Mouse (Mus musculus) embryonic facial prominence, embryonic 14.5 days (tissue): Measurements from ENCODE around the gene Zmym4. TPM values are rescaled to one million over a fixed set of nuclear protein-coding genes. Genes with fewer than 3 reads are reported as not detected.
"Not testable (repeated sequence)": the region's sequence is repeated elsewhere in the genome, so short reads cannot be mapped to it uniquely, and the experiment has no call there.

ENCODE experiments used
- ATAC-seq: fragments of 200-750 bp; cut with Nextera tagmentation; 2 replicates; pipeline ENCODE4 v1.8.0; 2017; ENCODE audit warnings: low read depth, moderate number of reproducible peaks, moderate TSS enrichment
- DNase-seq: peaks from one replicate; pipeline ENCODE4 v3.0.0-alpha.2; 2015; ENCODE audit warnings: low spot score
- H3K27ac ChIP-seq: fragments of 300-500 bp; sonication (generic); replicated peaks from 2 replicates; pipeline ENCODE4 v1.5.1; 2014; ENCODE audit warnings: low read depth, mild to moderate bottlenecking, low read length, moderate library complexity
- H3K27me3 ChIP-seq: fragments of 300-500 bp; sonication (generic); replicated peaks from 2 replicates; pipeline ENCODE4 v1.6.1; 2014; ENCODE audit warnings: low read length; ENCODE audit not compliant: control insufficient read depth, insufficient read depth
- H3K36me3 ChIP-seq: fragments of 300-500 bp; sonication (generic); 2 replicates; pipeline ENCODE4 v1.6.1; 2014; ENCODE audit warnings: low read length, mixed read lengths; ENCODE audit not compliant: control insufficient read depth, insufficient read depth
- H3K4me1 ChIP-seq: fragments of 300-500 bp; sonication (generic); 2 replicates; pipeline ENCODE4 v1.6.1; 2014; ENCODE audit warnings: antibody characterized with exemption, low read length; ENCODE audit not compliant: control insufficient read depth, insufficient read depth
- H3K4me2 ChIP-seq: fragments of 300-500 bp; sonication (generic); 2 replicates; pipeline ENCODE4 v1.6.1; 2014; ENCODE audit warnings: low read depth, mild to moderate bottlenecking, low read length, moderate library complexity, mixed read lengths
- H3K4me3 ChIP-seq: fragments of 300-500 bp; sonication (generic); 2 replicates; pipeline ENCODE4 v1.5.1; 2014; ENCODE audit warnings: low read depth, mild to moderate bottlenecking, low read length
- H3K9ac ChIP-seq: fragments of 300-500 bp; sonication (generic); 2 replicates; pipeline ENCODE4 v1.6.1; 2014; ENCODE audit warnings: low read depth, mild to moderate bottlenecking, low read length, moderate library complexity, mixed read lengths
- H3K9me3 ChIP-seq: fragments of 300-500 bp; sonication (generic); 2 replicates; pipeline ENCODE4 v1.6.1; 2016; ENCODE audit warnings: low read length; ENCODE audit not compliant: control insufficient read depth
- WGBS: fragments of 180-500 bp; shearing (Covaris S2); extraction: QIAGEN DNeasy Blood & Tissue Kit; methylation state at CpG from one replicate; pipeline ENCODE4 v1.1.7; 2014; 5-methylcytosine and 5-hydroxymethylcytosine counted together
- polyA plus RNA-seq: library from polyadenylated mRNA; unstranded; fragments of >200 nt; fragmentation: Nextera tagmentation; extraction: Ambion mirVana; gene quantifications from 2 replicates; pipeline ENCODE4 v1.2.1, GENCODE M21; 2014

Zmym4 gene
- polyA plus RNA-seq, 1 experiment from 2014 or later: 20.9 TPM

GRCm38 (mm10) chr4:126990553-126990952 is 22.6 kb upstream of the Zmym4 start:
- Histone ChIP-seq H3K4me3 (no peak overlapping the region), H3K27me3 (no peaks in the 10 kb centered on the region), H3K27ac (no peak overlapping the region), H3K4me2 (no peak overlapping the region), H3K36me3 (no peaks in the 10 kb centered on the region), H3K9ac (no peak overlapping the region), H3K9me3 (no peaks in the 10 kb centered on the region), H3K4me1 (no peaks in the 10 kb centered on the region)
- DNase-seq (no peak), ATAC-seq (no peak)

- no peak overlapping the region for H3K27ac ChIP-seq
- 65% methylated on average over 4 of the region's 4 CpGs for WGBS
- DNase-seq (no peak), ATAC-seq (no peak)
- H3K9me3 ChIP-seq: no peaks in the 10 kb centered on the region
- H3K9ac ChIP-seq: no peak overlapping the region
- no peak overlapping the region for H3K4me3 ChIP-seq
- no peaks in the 10 kb centered on the region for H3K4me1 ChIP-seq
- no peaks in the 10 kb centered on the region for H3K36me3 ChIP-seq
- H3K4me2 ChIP-seq: no peak overlapping the region
- no peaks in the 10 kb centered on the region for H3K27me3 ChIP-seq
Measured at GRCm38 (mm10) chr4:126988503-126988902, 20.6 kb upstream of the Zmym4 start.

DNA sequence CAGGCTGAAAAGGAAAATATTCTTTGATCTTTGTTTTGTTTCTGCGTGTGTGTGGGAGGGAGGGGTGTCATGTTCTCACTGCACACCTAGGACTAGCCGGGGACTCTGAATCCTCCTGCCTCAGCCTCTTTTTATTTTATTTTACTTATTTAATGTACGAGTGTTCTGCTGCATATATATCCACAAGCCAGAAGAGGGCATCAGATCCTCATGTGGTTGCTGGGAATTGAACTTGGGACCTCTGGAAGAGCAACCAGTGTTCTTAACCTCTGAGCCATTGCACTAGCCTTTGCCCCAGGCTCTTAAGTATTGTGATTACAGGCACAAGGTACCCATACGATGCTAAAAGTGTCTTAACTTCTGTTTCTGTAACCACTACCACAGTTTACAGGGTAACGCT is 18.8 kb upstream of the Zmym4 start:
- DNase-seq: no peak
- H3K27me3 ChIP-seq: no peaks in the 10 kb centered on the region
- H3K9ac ChIP-seq: no peak overlapping the region
- no peak for ATAC-seq
- H3K4me3 ChIP-seq: no peak overlapping the region
- no peak overlapping the region for H3K4me2 ChIP-seq
- 80% methylated on average over 5 of the region's 5 CpGs for WGBS
- no peaks in the 10 kb centered on the region for H3K36me3 ChIP-seq
- H3K27ac ChIP-seq: no peak overlapping the region
- no peaks in the 10 kb centered on the region for H3K4me1 ChIP-seq
- H3K9me3 ChIP-seq: no peaks in the 10 kb centered on the region

DNA sequence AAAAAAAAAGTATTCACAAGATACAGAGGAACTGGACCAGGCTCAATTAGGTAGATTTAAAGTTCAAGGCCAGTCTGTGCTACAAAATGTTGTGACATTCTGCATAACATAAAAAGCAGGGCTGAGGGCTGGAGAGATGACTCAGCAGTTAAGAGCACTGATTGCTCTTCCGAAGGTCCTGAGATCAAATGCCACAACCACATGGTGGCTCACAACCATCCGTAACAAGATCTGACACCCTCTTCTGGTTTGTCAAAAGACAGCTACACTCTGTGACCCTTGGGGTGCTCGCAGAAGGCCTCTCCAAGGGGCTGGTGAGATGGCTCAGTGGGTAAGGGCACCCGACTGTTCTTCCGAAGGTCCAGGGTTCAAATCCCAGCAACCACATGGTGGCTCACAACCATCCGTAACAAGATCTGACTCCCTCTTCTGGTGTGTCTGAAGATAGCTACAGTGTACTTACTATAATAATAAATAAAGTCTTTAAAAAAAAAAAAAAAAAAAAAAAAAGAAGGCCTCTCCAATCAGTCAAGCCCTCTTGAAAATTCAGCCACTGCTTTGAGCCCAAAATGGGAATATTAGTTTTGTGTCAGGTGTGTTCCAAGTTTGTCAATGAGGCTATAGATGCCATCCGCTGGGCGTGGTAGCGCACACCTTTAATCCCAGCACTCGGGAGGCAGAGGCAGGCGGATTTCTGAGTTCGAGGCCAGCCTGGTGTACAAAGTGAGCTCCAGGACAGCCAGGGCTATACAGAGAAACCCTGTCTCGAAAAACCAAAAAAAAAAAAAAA is 16.0 kb upstream of the Zmym4 start:
- H3K4me3 ChIP-seq, H3K4me1 ChIP-seq, H3K27ac ChIP-seq, H3K27me3 ChIP-seq, ATAC-seq, H3K36me3 ChIP-seq, DNase-seq, H3K9me3 ChIP-seq, H3K9ac ChIP-seq, H3K4me2 ChIP-seq: not testable (repeated sequence)
- 78% methylated on average over 12 of the region's 13 CpGs for WGBS

- Histone ChIP-seq H3K27me3 (no peaks in the 10 kb centered on the region), H3K27ac (no peak overlapping the region), H3K4me3 (no peak overlapping the region), H3K4me1 (no peaks in the 10 kb centered on the region), H3K9me3 (no peaks in the 10 kb centered on the region), H3K4me2 (no peak overlapping the region), H3K9ac (no peak overlapping the region), H3K36me3 (no peaks in the 10 kb centered on the region)
- DNase-seq (no peak), ATAC-seq (no peak)
- whole genome bisulfite sequencing: 70% methylated on average over 3 of the region's 3 CpGs
Measured at GRCm38 (mm10) chr4:126983321-126983720, 15.4 kb upstream of the Zmym4 start.

DNA sequence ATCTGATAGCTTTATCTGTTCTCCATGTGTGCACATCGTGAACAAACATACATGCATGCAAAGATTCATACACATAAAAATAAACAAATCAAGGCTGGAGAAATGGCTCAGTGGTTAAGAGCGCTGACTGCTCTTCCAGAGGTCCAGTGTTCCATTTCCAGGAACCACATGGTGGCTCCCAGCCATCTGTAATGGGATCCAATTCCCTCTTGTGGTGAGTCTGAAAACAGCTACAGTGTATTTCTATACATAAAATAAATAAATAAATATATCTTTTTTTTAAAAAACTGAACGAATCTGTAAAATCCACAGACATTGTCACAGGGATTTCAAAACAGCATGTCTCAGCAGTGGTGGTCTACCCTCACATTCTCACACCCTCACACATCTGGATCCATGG is 10.8 kb upstream of the Zmym4 start:
- DNase-seq: peak; percentile 19
- no peak overlapping the region for H3K4me3 ChIP-seq
- H3K27ac ChIP-seq: no peak overlapping the region
- H3K4me2 ChIP-seq: no peak overlapping the region
- no peak overlapping the region for H3K9ac ChIP-seq
- 72% methylated on average over 3 of the region's 3 CpGs for WGBS
- no peak for ATAC-seq
- H3K27me3 ChIP-seq: no peaks in the 10 kb centered on the region
- H3K36me3 ChIP-seq: no peaks in the 10 kb centered on the region
- H3K9me3 ChIP-seq: no peaks in the 10 kb centered on the region
- no peaks in the 10 kb centered on the region for H3K4me1 ChIP-seq

GRCm38 (mm10) chr4:126977467-126977866 is 9.5 kb upstream of the Zmym4 start:
- Histone ChIP-seq H3K9ac (no peak overlapping the region), H3K27me3 (no peaks in the 10 kb centered on the region), H3K4me1 (no peaks in the 10 kb centered on the region), H3K4me2 (no peak overlapping the region), H3K36me3 (no peaks in the 10 kb centered on the region), H3K27ac (no peak overlapping the region), H3K4me3 (no peak overlapping the region), H3K9me3 (no peaks in the 10 kb centered on the region)
- DNase-seq (no peak), ATAC-seq (no peak)

- ATAC-seq: peak; percentile 39
- Histone ChIP-seq H3K9me3 (0 out of 2 replicates have a peak, but pooled peaks cover 5% of the 10 kb centered on the region), H3K36me3 (no peaks in the 10 kb centered on the region), H3K27ac (peak overlapping the region; percentile 96), H3K4me3 (peak overlapping the region; percentile 84), H3K9ac (peak overlapping the region; percentile 98), H3K4me1 (peaks cover 8% of the 10 kb centered on the region; the same call in 1 of the 2 replicates), H3K27me3 (no peaks in the 10 kb centered on the region), H3K4me2 (peak overlapping the region; percentile 84)
- 0% methylated on average over 9 of the region's 53 CpGs for WGBS
- DNase-seq: peak; percentile 33
Measured at GRCm38 (mm10) chr4:126967241-126967863, 583 bp downstream of the Zmym4 start.

- H3K36me3 ChIP-seq: no peaks in the 10 kb centered on the region
- H3K4me3 ChIP-seq: no peak overlapping the region
- H3K27ac ChIP-seq: no peak overlapping the region
- H3K4me2 ChIP-seq: no peak overlapping the region
- H3K9me3 ChIP-seq: no peaks in the 10 kb centered on the region
- H3K4me1 ChIP-seq: no peaks in the 10 kb centered on the region
- ATAC-seq (no peak), DNase-seq (no peak)
- H3K27me3 ChIP-seq: no peaks in the 10 kb centered on the region
- no peak overlapping the region for H3K9ac ChIP-seq
Measured at GRCm38 (mm10) chr4:126958682-126959081, 9.3 kb downstream of the Zmym4 start.
